Mouse (Mus musculus) gastrocnemius, postnatal 14 days (tissue): ENCODE results near the gene Hnrnph1. TPM values are rescaled to one million over a fixed set of nuclear protein-coding genes. Genes with fewer than 3 reads are reported as not detected.

Source experiments
- DNase-seq: peaks from one replicate; pipeline ENCODE4 v3.0.0; 2021; ENCODE audit warnings: mixed read lengths
- intact Hi-C: fragments of 180-260 bp; cut with DNase I; formaldehyde crosslinking; loops from one replicate; pipeline ENCODE4 v1.15.1; 2025; ENCODE audit warnings: low total_unique reads
- total RNA-seq, 2 experiments: library from RNA; stranded (reverse); gene quantifications; 2 replicates each; pipeline ENCODE4 v1.2.3; 2021

The Hnrnph1 gene
- total RNA-seq, 2 experiments from 2014 or later, result 77.9 to 81.6 TPM

GRCm38 (mm10) chr11:50370969-50371368 is 5.8 kb upstream of the Hnrnph1 start:
- DNase-seq, result no peak
- intact Hi-C loops, result no loop called here

DNA sequence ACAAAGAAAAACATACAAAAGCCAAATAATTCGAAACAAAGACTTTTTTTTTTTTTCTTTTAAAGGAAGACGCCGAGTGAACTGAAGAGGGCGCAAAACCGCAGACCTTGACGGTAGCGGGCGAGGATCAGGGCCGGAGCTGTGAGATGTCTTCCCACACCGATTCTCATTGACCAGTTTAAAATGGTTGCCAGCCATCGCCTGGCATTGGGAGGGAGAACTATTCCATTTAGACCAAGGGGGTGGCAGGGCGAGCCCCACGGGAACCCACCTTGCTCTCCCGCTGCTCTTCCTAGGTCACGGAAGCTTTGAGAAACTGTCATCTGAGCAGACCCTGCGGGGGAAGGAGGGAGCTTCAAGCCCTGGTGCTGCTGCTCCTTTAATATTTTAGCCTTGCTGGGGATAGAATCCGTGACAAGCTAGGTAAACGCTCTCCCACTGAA is 5.4 kb upstream of the Hnrnph1 start:
- intact Hi-C loops, result no loop called here
- DNase-seq, result peak; percentile 62

- intact Hi-C loops, result no loop called here
- DNase-seq, result no peak
These were observed 4.9 kb upstream of the Hnrnph1 start for GRCm38 (mm10) chr11:50371911-50372310.

- no peak for DNase-seq
- intact Hi-C loops, result no loop called here
These were observed 3.7 kb upstream of the Hnrnph1 start for GRCm38 (mm10) chr11:50373086-50373485.

DNA sequence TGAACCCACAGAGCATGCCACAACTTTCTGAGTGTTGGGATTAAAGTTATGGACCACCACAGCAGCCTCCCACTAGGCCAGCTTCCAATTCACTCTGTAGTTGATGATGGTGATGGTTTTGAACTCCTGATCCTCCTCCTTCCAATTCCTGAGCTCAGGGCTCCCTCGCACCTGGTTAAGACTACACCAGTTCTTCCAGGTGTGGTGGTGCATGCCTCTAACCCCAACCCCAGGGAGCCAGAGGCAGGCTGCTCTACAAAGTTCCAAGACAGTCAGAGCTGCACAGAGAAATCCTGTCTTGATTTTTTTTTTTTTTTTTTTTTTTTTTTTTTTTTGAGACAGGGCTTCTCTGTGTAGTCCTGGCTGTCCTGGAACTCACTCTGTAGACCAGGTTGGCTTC is 3.2 kb upstream of the Hnrnph1 start:
- intact Hi-C loops, result no loop called here
- DNase-seq, result no peak

DNA sequence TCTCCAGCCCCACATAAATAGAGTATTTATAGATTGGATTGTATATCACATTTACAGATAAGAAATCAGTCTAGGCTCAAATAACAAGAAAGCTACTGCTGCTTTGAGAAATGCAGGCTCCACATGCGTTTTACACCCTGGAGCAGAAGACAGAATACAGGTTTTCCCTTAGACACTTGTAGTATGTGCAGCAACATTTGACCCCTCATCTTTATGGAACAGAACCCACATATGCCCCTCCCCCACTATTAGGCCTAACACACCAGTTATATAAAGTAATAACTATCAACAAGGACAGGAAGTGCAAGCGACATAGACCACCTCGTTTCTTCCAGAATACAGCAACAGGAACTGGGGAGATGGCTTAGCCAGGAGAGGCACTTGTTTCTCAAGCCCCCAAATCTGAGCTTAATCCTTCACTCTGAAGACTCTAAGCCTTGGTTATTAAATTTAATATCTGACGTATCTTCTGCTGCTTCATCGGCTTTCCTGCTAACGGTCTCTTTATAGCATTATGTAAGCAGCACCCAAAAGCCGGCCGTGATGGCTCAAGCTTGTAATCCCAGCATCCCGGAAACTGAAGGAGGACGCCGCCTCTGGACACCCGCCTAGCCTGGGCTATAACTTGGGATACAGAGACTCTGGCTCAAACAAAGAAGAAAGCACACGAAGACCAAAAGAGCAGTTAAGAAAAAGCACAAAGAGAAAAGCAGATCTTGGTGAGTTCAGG is 2.3 kb upstream of the Hnrnph1 start:
- no peak for DNase-seq
- intact Hi-C loops, result no loop called here

DNA sequence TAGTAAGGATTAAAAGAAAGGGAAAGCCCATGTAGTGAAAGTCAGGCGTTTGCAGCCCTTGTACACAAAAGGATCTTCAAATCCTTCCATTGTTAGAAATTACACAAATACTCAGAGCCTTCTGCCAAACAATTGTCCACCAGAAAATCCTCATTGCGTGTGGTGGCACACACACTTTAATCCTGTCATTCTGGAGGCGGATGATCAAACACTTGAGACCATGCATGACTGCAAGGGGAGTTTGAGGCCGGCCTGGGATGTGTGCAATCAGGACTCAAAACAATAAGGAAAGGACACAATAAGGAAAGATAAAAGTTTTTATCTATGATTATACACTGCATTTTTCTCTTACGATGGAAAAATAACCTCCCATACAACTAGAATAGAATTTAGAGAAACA is 1.4 kb upstream of the Hnrnph1 start:
- intact Hi-C loops, result no loop called here
- DNase-seq, result no peak

DNA sequence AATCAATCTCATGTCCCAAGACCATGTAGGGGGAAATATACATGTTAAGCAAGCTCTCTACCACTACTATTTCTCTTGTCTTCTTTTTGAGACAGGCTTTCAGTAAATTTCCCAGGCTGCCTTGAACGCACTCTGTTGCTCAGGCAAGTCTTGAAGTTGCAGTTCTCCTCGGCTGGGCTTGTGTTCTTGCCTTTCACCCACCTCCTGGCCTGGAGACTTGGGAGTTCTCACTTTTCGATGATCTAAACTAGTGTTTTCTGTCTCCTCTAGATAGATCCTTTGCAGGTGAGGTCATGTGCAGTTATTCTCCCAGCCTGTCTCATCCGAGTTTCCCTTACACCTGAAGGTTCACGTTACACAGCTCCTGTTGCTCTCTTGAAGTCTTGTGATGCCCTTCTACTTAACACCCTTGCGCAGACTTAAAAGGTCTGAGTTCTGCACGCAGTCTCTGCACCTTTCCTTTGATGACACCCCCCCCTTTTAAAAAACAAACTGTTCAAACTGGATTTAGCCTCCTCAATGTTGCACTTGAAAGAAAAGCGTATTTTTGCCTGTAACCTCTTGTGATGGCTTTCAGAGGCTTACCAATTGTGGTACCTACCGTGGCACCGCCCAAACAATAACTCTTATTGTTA is 517 bp upstream of the Hnrnph1 start:
- intact Hi-C loops, result no loop called here
- no peak for DNase-seq

- intact Hi-C loops, result no loop called here
These were observed 1.3 kb downstream of the Hnrnph1 start for GRCm38 (mm10) chr11:50377892-50378684.

GRCm38 (mm10) chr11:50379023-50379752 is 2.4 kb downstream of the Hnrnph1 start:
- DNase-seq, result no peak
- intact Hi-C loops, result no loop called here

More at GRCm38 (mm10) chr11:50377892-50378684, 1.3 kb downstream of the Hnrnph1 start:
- DNase-seq, result peak; percentile 91

DNA sequence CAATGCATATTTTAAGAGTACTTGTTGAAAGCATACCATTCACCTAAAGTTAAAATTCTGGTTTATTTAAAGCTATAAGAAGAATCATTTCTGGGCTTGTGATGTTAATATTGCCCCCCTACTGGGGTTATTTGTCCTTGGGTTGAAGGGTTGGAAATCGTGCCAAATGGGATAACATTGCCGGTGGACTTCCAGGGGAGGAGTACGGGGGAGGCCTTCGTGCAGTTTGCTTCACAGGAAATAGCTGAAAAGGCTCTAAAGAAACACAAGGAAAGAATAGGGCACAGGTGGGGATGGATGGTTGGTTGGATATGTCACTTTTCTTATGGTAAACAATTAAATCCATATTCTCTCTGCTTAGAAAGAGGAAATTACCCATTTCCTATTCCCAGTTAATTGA is 4.5 kb downstream of the Hnrnph1 start:
- intact Hi-C loops, result no loop called here

GRCm38 (mm10) chr11:50387167-50387679 is 10.4 kb downstream of the Hnrnph1 start:
- intact Hi-C loops, result no loop called here
- no peak for DNase-seq

More for the DNA sequence above, 4.5 kb downstream of the Hnrnph1 start:
- no peak for DNase-seq

DNA sequence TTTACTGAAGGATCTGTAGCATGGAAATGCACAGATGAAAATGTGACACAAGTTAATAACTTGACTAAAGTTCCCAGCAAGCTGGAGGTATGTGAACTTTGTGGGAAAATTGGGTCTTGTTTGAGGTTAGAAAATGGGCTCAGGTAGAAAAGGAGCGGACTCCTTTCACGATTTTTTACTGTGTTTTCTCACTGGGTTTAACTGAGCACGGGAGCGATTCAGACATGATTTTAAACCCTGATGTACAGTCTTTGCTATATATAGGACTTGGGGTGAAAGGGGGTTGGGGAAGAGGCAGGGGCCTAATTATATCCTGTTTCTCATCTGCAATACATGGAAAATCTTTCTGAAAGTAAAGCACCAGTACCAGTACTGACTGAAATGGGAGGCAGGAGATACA is 10.9 kb downstream of the Hnrnph1 start:
- intact Hi-C loops, result no loop called here
- no peak for DNase-seq

DNA sequence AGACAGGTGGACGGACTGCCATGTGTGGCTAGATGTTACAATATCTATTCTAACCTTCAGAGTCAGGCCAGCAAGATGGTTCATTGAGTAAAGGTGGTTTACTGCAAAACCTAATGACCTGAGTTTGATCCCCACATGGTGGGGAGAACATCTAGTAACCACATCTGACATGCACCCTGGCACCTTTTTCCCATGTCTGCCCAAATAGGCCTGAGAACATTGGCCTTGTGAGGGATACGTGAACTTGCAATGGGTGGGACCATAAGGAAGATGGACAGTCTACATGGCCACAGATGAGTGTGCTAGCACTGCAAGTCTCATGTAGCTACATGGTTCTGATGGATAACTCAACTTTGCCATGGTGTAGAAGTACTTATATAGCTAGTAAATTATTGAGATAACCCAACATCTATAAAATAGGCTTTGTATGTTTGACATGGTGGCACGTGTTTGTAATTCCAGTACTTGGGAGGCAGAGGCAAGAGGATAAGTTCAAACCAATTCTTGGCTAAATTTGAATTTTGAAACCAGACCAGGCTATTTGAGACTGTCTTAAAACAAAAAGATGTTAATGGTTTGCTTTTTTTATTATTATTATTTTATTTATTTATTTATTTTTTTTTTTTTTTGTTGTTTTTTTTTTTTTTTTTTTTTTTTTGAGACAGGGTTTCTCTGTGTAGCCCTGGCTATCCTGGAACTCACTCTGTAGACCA is 11.6 kb downstream of the Hnrnph1 start:
- no peak for DNase-seq
- intact Hi-C loops, result no loop called here

DNA sequence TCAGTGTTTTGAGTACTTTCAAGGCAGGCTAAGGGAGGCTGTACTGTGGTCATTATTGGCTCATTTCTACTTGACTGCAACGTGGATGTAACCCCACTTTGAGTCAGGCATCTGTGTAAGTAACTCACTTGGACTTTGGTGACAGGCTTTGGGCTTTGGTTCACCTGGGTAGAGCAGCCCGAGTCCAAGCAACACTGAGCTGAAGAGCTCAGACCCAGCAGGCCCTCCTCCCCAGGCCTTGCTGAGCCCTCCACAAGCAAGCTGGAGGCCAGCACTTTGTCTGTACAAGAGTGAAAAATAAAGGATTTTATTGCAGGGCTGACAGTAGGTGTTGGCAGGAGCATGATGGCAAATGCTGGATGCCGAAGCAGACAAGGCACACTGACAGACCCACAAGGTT is 12.2 kb downstream of the Hnrnph1 start:
- DNase-seq, result no peak
- intact Hi-C loops, result no loop called here

- intact Hi-C loops, result no loop called here
- no peak for DNase-seq
These were observed 12.8 kb downstream of the Hnrnph1 start for GRCm38 (mm10) chr11:50389616-50390015.

DNA sequence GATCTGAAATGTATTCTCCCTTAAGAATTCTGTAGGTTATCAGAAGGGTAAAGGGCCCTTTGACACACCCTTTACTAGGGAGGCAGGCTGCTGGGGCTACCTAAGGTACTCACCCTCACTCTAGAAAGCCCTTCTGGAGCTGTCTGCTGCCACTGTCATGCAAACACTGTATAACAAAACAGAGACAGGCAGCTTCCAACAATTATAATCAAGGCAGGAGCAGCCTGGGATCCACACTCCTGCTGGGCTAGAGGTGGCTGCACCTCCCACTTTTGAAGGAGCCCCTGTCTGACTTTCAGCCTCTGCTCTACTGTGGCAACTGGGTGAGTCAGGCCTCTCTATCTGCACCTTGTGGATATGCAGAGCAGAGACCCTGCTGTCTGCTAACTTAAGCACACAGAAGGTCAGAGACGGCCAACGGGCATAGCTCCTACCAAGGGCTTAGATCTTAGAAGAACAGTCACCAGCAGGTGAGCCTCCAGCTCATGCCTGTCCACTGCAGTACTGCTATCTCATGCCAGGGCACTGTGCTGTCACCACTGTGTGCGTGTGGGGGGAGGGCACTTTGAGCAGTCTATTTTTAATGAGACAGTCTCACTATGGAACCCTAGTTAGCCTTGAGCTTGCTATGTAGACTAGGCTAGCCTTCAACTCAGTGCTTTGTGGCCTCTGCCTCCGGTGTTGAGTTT is 14.6 kb downstream of the Hnrnph1 start:
- DNase-seq, result no peak
- intact Hi-C loops, result no loop called here

GRCm38 (mm10) chr11:50393306-50393705 is 16.5 kb downstream of the Hnrnph1 start:
- intact Hi-C loops, result no loop called here
- no peak for DNase-seq
